Mouse (Mus musculus) lung, embryonic 16.5 days (tissue): Measurements from ENCODE around the gene Fosl2. TPM values are rescaled to one million over a fixed set of nuclear protein-coding genes. Genes with fewer than 3 reads are reported as not detected.
A peak's percentile ranks its signal among the peaks of the same experiment; 100 is the strongest.

Experiments used
- ATAC-seq: fragments of 200-750 bp; cut with Nextera tagmentation; 2 replicates; pipeline ENCODE4 v1.8.0; 2017; ENCODE audit warnings: low read depth, mild to moderate bottlenecking, moderate library complexity
- H3K27ac ChIP-seq: fragments of 300-500 bp; sonication (generic); 2 replicates; pipeline ENCODE4 v1.5.1; 2014; ENCODE audit warnings: mild to moderate bottlenecking, control low read depth, low read length
- H3K27me3 ChIP-seq: fragments of 300-500 bp; sonication (generic); 2 replicates; pipeline ENCODE4 v1.6.1; 2014; ENCODE audit warnings: low read depth, low read length, mixed read lengths; ENCODE audit not compliant: control insufficient read depth, insufficient read depth
- H3K36me3 ChIP-seq: fragments of 300-500 bp; sonication (generic); 2 replicates; pipeline ENCODE4 v1.6.1; 2014; ENCODE audit warnings: low read length; ENCODE audit not compliant: control insufficient read depth, insufficient read depth
- H3K4me1 ChIP-seq: fragments of 300-500 bp; sonication (generic); replicated peaks from 2 replicates; pipeline ENCODE4 v1.6.1; 2014; ENCODE audit warnings: low read length, mixed read lengths; ENCODE audit not compliant: control insufficient read depth, insufficient read depth
- H3K4me2 ChIP-seq: fragments of 300-500 bp; sonication (generic); 2 replicates; pipeline ENCODE4 v1.6.1; 2014; ENCODE audit warnings: low read depth, low read length, control low read depth
- H3K4me3 ChIP-seq: fragments of 300-500 bp; sonication (generic); 2 replicates; pipeline ENCODE4 v1.5.1; 2014; ENCODE audit warnings: mild to moderate bottlenecking, low read length, control low read depth
- H3K9ac ChIP-seq: fragments of 300-500 bp; sonication (generic); 2 replicates; pipeline ENCODE4 v1.6.1; 2014; ENCODE audit warnings: low read length, control low read depth
- H3K9me3 ChIP-seq: fragments of 300-500 bp; sonication (generic); 2 replicates; pipeline ENCODE4 v1.6.1; 2016; ENCODE audit warnings: low read length; ENCODE audit not compliant: control insufficient read depth
- WGBS: fragments of 180-500 bp; shearing (Covaris S2); extraction: QIAGEN DNeasy Blood & Tissue Kit; methylation state at CpG from one replicate; pipeline ENCODE4 v1.1.7; 2014; 5-methylcytosine and 5-hydroxymethylcytosine counted together
- polyA plus RNA-seq: library from polyadenylated mRNA; unstranded; fragments of >200 nt; fragmentation: Nextera tagmentation; extraction: Ambion mirVana; gene quantifications from 2 replicates; pipeline ENCODE4 v1.2.1, GENCODE M21; 2015

The Fosl2 gene
- polyA plus RNA-seq, 1 experiment from 2014 or later = 3.4 TPM

DNA sequence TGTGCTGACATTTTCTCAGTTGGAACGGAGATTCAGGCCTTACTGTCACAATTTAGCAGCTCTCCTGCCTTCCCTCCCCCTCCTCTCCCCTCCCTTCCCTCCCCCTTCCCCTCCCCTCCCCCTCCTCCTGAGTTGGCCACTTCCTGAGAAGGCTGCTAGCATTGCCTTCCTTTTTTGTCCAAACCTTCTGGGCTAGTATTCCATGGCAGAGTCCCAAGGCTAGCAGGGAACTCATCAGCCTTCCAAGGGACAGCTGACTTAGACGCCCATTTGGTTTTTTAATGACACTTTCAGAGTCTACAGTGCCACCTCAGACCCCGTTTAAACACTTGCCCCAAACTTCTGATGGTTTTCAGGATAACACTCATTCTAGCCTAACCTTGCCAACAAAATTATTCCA, 7.7 kb upstream of the Fosl2 start:
- Histone ChIP-seq H3K4me3 (no peak overlapping the region), H3K36me3 (no peaks in the 10 kb centered on the region), H3K4me1 (no peaks in the 10 kb centered on the region), H3K9ac (no peak overlapping the region), H3K4me2 (no peak overlapping the region), H3K9me3 (no peaks in the 10 kb centered on the region), H3K27ac (no peak overlapping the region), H3K27me3 (no peaks in the 10 kb centered on the region; the same call in 1 of the 2 replicates)
- WGBS = 38% methylated on average over 3 of the region's 3 CpGs
- no peak for ATAC-seq

DNA sequence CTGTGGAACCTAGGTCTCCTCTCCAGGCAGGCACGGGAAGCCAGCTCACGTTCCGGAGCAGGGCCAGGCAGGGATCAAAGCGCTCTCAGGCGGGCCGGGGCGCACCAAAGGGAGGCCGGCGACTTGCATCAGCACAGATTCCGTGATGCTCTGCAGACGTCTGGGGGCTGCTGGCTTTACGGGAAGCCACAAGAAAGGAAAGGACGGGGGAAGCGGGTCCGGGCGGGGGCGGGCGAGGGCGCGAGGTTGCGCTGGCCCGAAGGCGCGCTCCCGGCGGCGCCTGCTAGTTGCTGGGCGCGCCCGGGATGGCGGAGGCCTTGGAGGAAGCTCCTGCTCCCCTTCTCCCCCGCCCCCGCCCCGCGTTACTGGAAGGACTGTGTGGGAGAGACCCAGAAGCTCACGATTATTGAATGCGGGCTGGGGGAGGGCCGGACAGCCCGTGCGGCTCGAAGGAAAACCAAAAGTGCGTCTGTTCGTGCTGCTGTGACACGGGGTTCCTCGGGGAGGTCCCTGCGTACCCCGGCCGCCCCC, 2.6 kb upstream of the Fosl2 start:
- Histone ChIP-seq H3K4me3 (peak overlapping the region; percentile 65), H3K27me3 (no peaks in the 10 kb centered on the region; the same call in 1 of the 2 replicates), H3K4me2 (peak overlapping the region; percentile 66), H3K36me3 (no peaks in the 10 kb centered on the region), H3K27ac (peak overlapping the region; percentile 100), H3K9me3 (no peaks in the 10 kb centered on the region), H3K4me1 (peaks cover 14% of the 10 kb centered on the region), H3K9ac (peak overlapping the region; percentile 81)
- peak; percentile 13; the same call in 1 of the 2 replicates for ATAC-seq
- 2% methylated on average over 41 of the region's 48 CpGs for WGBS

- Histone ChIP-seq H3K4me2 (peak overlapping the region; percentile 66), H3K9ac (peak overlapping the region; percentile 81), H3K27ac (peak overlapping the region; percentile 100), H3K36me3 (no peaks in the 10 kb centered on the region), H3K9me3 (no peaks in the 10 kb centered on the region), H3K27me3 (no peaks in the 10 kb centered on the region; the same call in 1 of the 2 replicates), H3K4me1 (peaks cover 19% of the 10 kb centered on the region), H3K4me3 (peak overlapping the region; percentile 65)
- WGBS = 0% methylated on average over 20 of the region's 20 CpGs
- ATAC-seq = peak; percentile 45
Observed at GRCm38 (mm10) chr5:32133549-32134004, 2.0 kb upstream of the Fosl2 start.

DNA sequence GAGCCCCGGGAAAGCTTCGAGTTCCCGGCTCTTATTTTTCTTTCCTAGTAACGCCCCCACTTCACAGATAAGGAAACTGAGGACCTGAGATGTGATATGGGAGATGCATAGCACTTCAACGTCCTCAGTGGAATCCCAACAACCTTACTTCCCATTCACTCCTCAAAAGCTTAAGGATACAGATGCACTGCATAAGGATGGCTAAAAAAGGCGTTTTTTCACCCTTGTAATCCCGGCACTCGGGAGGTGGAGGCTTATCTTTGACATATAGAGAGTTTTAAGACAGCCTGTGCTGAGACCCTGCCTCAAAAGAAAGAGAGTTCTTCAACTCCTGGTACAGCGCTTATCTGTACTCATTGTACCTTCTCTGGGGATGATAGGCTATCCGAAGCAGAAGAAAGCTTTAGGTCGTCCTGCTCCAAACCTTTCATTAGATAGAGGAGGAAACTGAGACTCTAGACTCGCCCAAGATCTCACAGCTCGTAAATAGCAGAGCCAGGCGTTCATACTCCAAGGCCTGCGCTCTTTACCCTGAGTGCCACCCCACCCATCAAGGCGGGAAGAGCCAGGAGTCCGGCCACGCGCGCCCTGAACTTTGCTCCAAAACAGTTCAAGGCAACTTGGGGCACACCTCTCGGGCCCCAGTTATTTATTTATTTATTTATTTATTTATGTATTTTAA, 1.4 kb upstream of the Fosl2 start:
- Histone ChIP-seq H3K9me3 (no peaks in the 10 kb centered on the region), H3K4me3 (peak overlapping the region; percentile 65), H3K36me3 (no peaks in the 10 kb centered on the region), H3K4me2 (peak overlapping the region; percentile 66), H3K9ac (peak overlapping the region; percentile 81), H3K4me1 (peaks cover 25% of the 10 kb centered on the region), H3K27ac (peak overlapping the region; percentile 100), H3K27me3 (no peaks in the 10 kb centered on the region)
- ATAC-seq = no peak
- WGBS = 3% methylated on average over 21 of the region's 21 CpGs

DNA sequence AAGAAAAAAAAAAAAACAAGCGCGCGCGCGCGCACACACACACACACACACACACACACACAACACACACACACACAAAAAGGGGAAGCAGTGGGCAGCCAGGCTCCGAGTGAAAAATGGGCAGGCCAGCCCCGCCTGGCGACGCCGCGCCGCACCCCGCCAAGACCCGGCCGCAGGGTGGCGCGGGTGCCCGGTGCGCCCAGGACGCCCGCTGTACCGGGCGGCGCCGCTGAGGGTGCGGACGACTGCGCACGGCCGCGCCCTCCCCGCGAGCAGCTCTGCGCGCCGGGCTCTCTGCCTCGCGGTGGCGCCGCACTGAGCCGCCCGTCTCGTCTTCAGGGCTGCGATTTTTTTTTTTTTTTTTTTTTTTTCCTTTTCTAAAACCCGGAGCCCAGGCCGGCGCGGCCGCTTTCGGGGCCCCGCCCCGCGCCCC, 682 bp upstream of the Fosl2 start:
- under 1% methylated on average over 37 of the region's 54 CpGs for WGBS
- H3K27me3 ChIP-seq = no peaks in the 10 kb centered on the region
- H3K4me3 ChIP-seq = peak overlapping the region; percentile 65
- no peaks in the 10 kb centered on the region for H3K36me3 ChIP-seq
- peak overlapping the region; percentile 100 for H3K27ac ChIP-seq
- peaks cover 30% of the 10 kb centered on the region for H3K4me1 ChIP-seq
- H3K9me3 ChIP-seq = no peaks in the 10 kb centered on the region
- H3K4me2 ChIP-seq = peak overlapping the region; percentile 66
- peak; percentile 49 for ATAC-seq
- peak overlapping the region; percentile 90 for H3K9ac ChIP-seq

GRCm38 (mm10) chr5:32136301-32136863, 781 bp downstream of the Fosl2 start:
- ATAC-seq = peak; percentile 8; the same call in 1 of the 2 replicates
- peak overlapping the region; percentile 65 for H3K4me3 ChIP-seq
- H3K27me3 ChIP-seq = no peaks in the 10 kb centered on the region
- H3K4me1 ChIP-seq = peaks cover 34% of the 10 kb centered on the region
- H3K9me3 ChIP-seq = no peaks in the 10 kb centered on the region
- no peaks in the 10 kb centered on the region for H3K36me3 ChIP-seq
- peak overlapping the region; percentile 90 for H3K9ac ChIP-seq
- under 1% methylated on average over 62 of the region's 63 CpGs for WGBS
- peak overlapping the region; percentile 100 for H3K27ac ChIP-seq
- peak overlapping the region; percentile 66 for H3K4me2 ChIP-seq

DNA sequence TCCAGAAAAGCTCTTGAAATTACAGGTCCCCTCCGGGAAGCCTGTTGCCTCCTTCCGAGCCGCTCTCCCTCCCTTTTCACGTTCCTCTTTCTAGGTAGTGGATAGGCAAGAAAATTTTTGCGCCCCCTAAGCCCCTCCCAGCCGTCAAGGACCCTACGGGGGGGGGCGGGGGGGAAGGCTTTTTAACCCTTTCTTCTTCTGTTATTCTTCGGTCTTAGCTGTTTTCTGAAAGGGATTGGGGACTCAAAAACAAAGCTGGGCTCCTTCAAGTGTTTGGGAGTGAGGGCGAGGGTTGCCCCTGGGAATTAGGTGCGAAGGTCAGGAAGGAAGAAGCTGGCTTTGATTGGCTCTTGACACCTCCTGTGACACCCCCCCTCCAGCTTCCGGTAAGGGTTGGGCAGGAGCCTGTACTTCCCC, 1.5 kb downstream of the Fosl2 start:
- peak overlapping the region; percentile 66 for H3K4me2 ChIP-seq
- ATAC-seq = no peak
- no peaks in the 10 kb centered on the region for H3K9me3 ChIP-seq
- peaks cover 39% of the 10 kb centered on the region for H3K4me1 ChIP-seq
- H3K27ac ChIP-seq = peak overlapping the region; percentile 100
- H3K4me3 ChIP-seq = peak overlapping the region; percentile 65
- WGBS = under 1% methylated on average over 12 of the region's 12 CpGs
- H3K9ac ChIP-seq = peak overlapping the region; percentile 90
- no peaks in the 10 kb centered on the region for H3K27me3 ChIP-seq
- no peaks in the 10 kb centered on the region for H3K36me3 ChIP-seq

- peak overlapping the region; percentile 65 for H3K4me3 ChIP-seq
- H3K4me1 ChIP-seq = peaks cover 46% of the 10 kb centered on the region
- peak overlapping the region; percentile 100 for H3K27ac ChIP-seq
- no peaks in the 10 kb centered on the region for H3K27me3 ChIP-seq
- 26% methylated on average over 10 of the region's 10 CpGs for WGBS
- H3K9me3 ChIP-seq = no peaks in the 10 kb centered on the region
- no peaks in the 10 kb centered on the region for H3K36me3 ChIP-seq
- no peak for ATAC-seq
- peak overlapping the region; percentile 90 for H3K9ac ChIP-seq
- peak overlapping the region; percentile 66 for H3K4me2 ChIP-seq
Observed at GRCm38 (mm10) chr5:32138446-32139195, 3.0 kb downstream of the Fosl2 start.
